Mouse (Mus musculus) forebrain, embryonic 14.5 days (tissue): ENCODE measurements at regions not wholly inside any gene's neighbourhood (a gene's known extent, or its start where the extent isn't known, plus 50 kb on each side); places are given as distances from the start of the nearest gene placed in this dataset.

ENCODE experiments used
- ATAC-seq: fragments of 200-750 bp; cut with Nextera tagmentation; 2 replicates; pipeline ENCODE4 v1.8.0; 2017; ENCODE audit warnings: mild to moderate bottlenecking, moderate library complexity
- DNase-seq: peaks from one replicate; pipeline ENCODE4 v3.0.0-alpha.2; 2015; ENCODE audit warnings: low spot score
- H3K27ac ChIP-seq: fragments of 300-500 bp; sonication (generic); 2 replicates; pipeline ENCODE4 v1.5.1; 2014; ENCODE audit warnings: low read depth, mild to moderate bottlenecking, control low read depth, low read length, moderate library complexity
- H3K27me3 ChIP-seq: fragments of 300-500 bp; sonication (generic); replicated peaks from 2 replicates; pipeline ENCODE4 v1.6.1; 2014; ENCODE audit warnings: low read length, control low read depth, mixed read lengths; ENCODE audit not compliant: control insufficient read depth, insufficient read depth
- H3K36me3 ChIP-seq: fragments of 300-500 bp; sonication (generic); 2 replicates; pipeline ENCODE4 v1.6.1; 2014; ENCODE audit warnings: low read length, control low read depth; ENCODE audit not compliant: control insufficient read depth, insufficient read depth
- H3K4me1 ChIP-seq: fragments of 300-500 bp; sonication (generic); 2 replicates; pipeline ENCODE4 v1.6.1; 2014; ENCODE audit warnings: antibody characterized with exemption, low read length, control low read depth; ENCODE audit not compliant: control insufficient read depth, insufficient read depth
- H3K4me2 ChIP-seq: fragments of 300-500 bp; sonication (generic); 2 replicates; pipeline ENCODE4 v1.6.1; 2014; ENCODE audit warnings: mild to moderate bottlenecking, control low read depth, low read length
- H3K4me3 ChIP-seq: fragments of 300-500 bp; sonication (generic); 2 replicates; pipeline ENCODE4 v1.5.1; 2014; ENCODE audit warnings: low read depth, low read length, control low read depth
- H3K9ac ChIP-seq: fragments of 300-500 bp; sonication (generic); 2 replicates; pipeline ENCODE4 v1.6.1; 2014; ENCODE audit warnings: mild to moderate bottlenecking, low read length, control low read depth, moderate library complexity
- H3K9me3 ChIP-seq: fragments of 300-500 bp; sonication (generic); replicated peaks from 2 replicates; pipeline ENCODE4 v1.6.1; 2016; ENCODE audit warnings: low read length, control low read depth, mixed read lengths; ENCODE audit not compliant: control insufficient read depth
- WGBS: fragments of 180-500 bp; shearing (Covaris S2); extraction: QIAGEN DNeasy Blood & Tissue Kit; methylation state at CpG from one replicate; pipeline ENCODE4 v1.1.7; 2014; 5-methylcytosine and 5-hydroxymethylcytosine counted together

DNA sequence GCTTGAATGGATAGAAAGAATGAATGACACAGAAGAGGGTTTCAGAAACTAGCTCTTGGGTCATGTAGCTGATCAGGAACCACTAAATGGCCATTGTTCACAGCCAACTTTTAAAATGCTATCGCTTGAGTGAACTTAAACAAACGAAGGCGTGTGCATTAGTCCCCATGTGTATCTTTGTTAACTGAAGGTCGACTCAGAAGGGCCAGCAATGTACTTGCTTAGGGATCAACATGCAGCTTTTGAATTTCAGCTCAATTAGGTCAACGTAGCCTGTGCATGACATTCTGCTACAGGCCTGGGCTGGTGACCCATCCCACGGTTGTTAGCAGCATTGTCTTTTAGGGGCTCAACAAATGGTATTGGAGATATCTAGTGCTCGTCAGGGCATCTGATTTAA lies 127.1 kb upstream of the Pik3r1 start:
- H3K9ac ChIP-seq = no peak overlapping the region
- DNase-seq = no peak
- WGBS = 53% methylated on average over 7 of the region's 7 CpGs
- H3K36me3 ChIP-seq = no peaks in the 10 kb centered on the region
- H3K27ac ChIP-seq = no peak overlapping the region
- ATAC-seq = no peak
- no peaks in the 10 kb centered on the region for H3K27me3 ChIP-seq
- no peak overlapping the region for H3K4me3 ChIP-seq
- no peaks in the 10 kb centered on the region for H3K9me3 ChIP-seq
- H3K4me1 ChIP-seq = no peaks in the 10 kb centered on the region
- no peak overlapping the region for H3K4me2 ChIP-seq

DNA sequence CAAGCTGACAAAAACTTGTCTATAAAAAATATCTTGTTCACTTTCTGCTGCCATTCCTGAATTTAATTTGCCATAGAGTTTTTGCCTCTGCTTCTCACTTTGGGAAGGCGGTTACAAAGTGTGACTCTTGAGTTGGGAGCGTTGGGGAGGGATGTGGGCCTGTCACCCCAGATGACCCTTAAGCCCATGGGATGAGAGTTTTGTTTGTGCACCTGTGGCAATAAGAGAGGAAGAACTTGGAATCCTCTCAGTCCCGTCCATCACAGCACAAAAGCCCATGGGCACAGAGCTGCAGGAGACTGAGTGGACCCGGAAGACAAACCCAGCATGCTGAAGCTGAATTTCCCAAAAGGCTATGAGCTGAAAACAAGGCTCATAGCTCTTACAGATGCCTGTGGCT lies 127.7 kb upstream of the Pik3r1 start:
- Histone ChIP-seq H3K27me3 (no peaks in the 10 kb centered on the region), H3K9me3 (no peaks in the 10 kb centered on the region), H3K27ac (no peak overlapping the region), H3K4me1 (no peaks in the 10 kb centered on the region), H3K9ac (no peak overlapping the region), H3K36me3 (no peaks in the 10 kb centered on the region), H3K4me2 (no peak overlapping the region), H3K4me3 (no peak overlapping the region)
- DNase-seq (no peak), ATAC-seq (no peak)
- 72% methylated on average over 4 of the region's 4 CpGs for WGBS

DNA sequence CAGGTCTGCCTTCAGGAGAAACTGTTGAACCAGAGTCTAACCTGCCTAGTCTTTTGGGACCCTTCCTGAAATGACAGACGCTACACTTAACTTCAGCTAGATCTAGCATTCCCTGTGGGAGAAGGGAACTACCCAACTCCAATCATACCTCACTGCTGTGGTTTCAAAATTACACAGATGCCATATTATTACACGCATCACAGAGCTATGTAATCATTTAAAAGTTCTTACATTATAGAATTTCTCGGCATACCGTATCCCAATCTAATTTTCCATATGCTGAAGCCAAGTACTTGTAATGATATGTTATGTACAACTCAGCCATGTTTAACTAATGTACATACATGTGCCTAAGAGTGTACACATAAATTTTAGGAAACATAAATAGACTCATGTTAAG lies 128.9 kb upstream of the Pik3r1 start:
- Histone ChIP-seq H3K27ac (no peak overlapping the region), H3K27me3 (no peaks in the 10 kb centered on the region), H3K4me1 (no peaks in the 10 kb centered on the region), H3K9me3 (no peaks in the 10 kb centered on the region), H3K36me3 (no peaks in the 10 kb centered on the region), H3K4me2 (no peak overlapping the region), H3K9ac (no peak overlapping the region), H3K4me3 (no peak overlapping the region)
- WGBS = 91% methylated on average over 4 of the region's 4 CpGs
- ATAC-seq (no peak), DNase-seq (no peak)

DNA sequence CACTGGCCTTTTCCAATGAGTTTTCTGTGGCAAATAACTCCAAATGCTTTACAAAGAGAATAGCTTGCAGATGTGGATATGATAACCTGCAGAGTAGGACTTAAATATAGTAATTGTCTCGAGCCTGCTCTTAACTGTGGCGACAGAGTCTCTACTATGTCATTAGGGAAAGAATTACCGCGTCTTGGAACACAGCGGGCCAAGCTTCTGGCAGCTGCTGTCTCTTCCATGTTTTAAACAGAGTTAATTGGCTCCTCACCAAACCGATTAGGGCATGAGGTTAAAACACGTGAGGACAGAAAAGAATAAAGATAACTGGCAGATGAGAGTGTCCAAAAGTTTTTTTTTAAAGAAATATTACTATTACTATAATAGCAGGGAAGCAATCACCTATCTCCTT lies 134.2 kb upstream of the Pik3r1 start:
- no peak overlapping the region for H3K9ac ChIP-seq
- H3K9me3 ChIP-seq = no peaks in the 10 kb centered on the region
- no peaks in the 10 kb centered on the region for H3K36me3 ChIP-seq
- H3K4me2 ChIP-seq = no peak overlapping the region
- peak; percentile 39 for DNase-seq
- H3K27me3 ChIP-seq = no peaks in the 10 kb centered on the region
- H3K27ac ChIP-seq = no peak overlapping the region
- ATAC-seq = 0 out of 2 replicates have a peak, but pooled peaks have one; percentile 13
- peaks cover 3% of the 10 kb centered on the region; the same call in 1 of the 2 replicates for H3K4me1 ChIP-seq
- H3K4me3 ChIP-seq = no peak overlapping the region
- 47% methylated on average over 7 of the region's 7 CpGs for WGBS

GRCm38 (mm10) chr13:101905909-101906676 lies 138.1 kb upstream of the Pik3r1 start:
- Histone ChIP-seq H3K4me1 (peaks cover 3% of the 10 kb centered on the region; the same call in 1 of the 2 replicates), H3K4me3 (no peak overlapping the region), H3K4me2 (no peak overlapping the region), H3K36me3 (no peaks in the 10 kb centered on the region), H3K27me3 (no peaks in the 10 kb centered on the region), H3K9ac (no peak overlapping the region), H3K27ac (no peak overlapping the region), H3K9me3 (no peaks in the 10 kb centered on the region)
- ATAC-seq (peak; percentile 84), DNase-seq (peak; percentile 87)
- WGBS = 60% methylated on average over 7 of the region's 7 CpGs

- H3K9me3 ChIP-seq = no peaks in the 10 kb centered on the region
- DNase-seq (peak; percentile 37), ATAC-seq (no peak)
- WGBS = 83% methylated on average over 5 of the region's 5 CpGs
- H3K36me3 ChIP-seq = no peaks in the 10 kb centered on the region
- peaks cover 3% of the 10 kb centered on the region; the same call in 1 of the 2 replicates for H3K4me1 ChIP-seq
- H3K4me3 ChIP-seq = no peak overlapping the region
- H3K4me2 ChIP-seq = no peak overlapping the region
- no peak overlapping the region for H3K27ac ChIP-seq
- no peaks in the 10 kb centered on the region for H3K27me3 ChIP-seq
- no peak overlapping the region for H3K9ac ChIP-seq
Observed at GRCm38 (mm10) chr13:101909026-101909425, 141.0 kb upstream of the Pik3r1 start.

GRCm38 (mm10) chr13:101910687-101911086 lies 142.7 kb upstream of the Pik3r1 start:
- no peaks in the 10 kb centered on the region for H3K9me3 ChIP-seq
- 89% methylated on average over 5 of the region's 5 CpGs for WGBS

DNA sequence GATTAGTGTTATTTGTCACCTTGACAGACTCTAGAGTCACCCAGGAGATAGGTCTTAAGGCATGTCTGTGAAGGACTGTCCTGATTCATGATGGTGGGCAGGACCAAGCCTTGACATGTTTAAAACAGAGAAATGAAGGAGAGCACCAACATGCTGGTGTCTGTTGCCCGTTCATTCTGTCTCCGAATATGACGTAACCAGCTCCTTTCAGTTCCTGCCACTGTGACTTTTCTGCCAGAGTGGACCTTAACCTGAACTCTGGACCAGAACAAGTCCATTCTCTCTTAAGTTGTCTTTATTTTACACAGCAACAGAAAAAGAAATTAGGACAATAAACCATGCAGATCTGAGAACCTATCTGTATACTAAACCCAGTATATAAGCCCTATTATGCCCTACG lies 146.1 kb upstream of the Pik3r1 start:
- 89% methylated on average over 4 of the region's 4 CpGs for WGBS
- no peaks in the 10 kb centered on the region for H3K9me3 ChIP-seq
- DNase-seq = no peak
- no peak for ATAC-seq
- H3K36me3 ChIP-seq = no peaks in the 10 kb centered on the region
- no peaks in the 10 kb centered on the region for H3K27me3 ChIP-seq
- no peak overlapping the region for H3K27ac ChIP-seq
- H3K9ac ChIP-seq = no peak overlapping the region
- no peak overlapping the region for H3K4me3 ChIP-seq
- H3K4me2 ChIP-seq = no peak overlapping the region
- peaks cover 4% of the 10 kb centered on the region for H3K4me1 ChIP-seq

More at GRCm38 (mm10) chr13:101910687-101911086, 142.7 kb upstream of the Pik3r1 start:
- Histone ChIP-seq H3K4me1 (peaks cover 7% of the 10 kb centered on the region), H3K4me2 (no peak overlapping the region), H3K27ac (no peak overlapping the region), H3K36me3 (no peaks in the 10 kb centered on the region), H3K9ac (no peak overlapping the region), H3K4me3 (no peak overlapping the region), H3K27me3 (no peaks in the 10 kb centered on the region)
- no peak for ATAC-seq
- DNase-seq = no peak

GRCm38 (mm10) chr13:101914691-101915541 lies 146.9 kb upstream of the Pik3r1 start:
- WGBS = 41% methylated on average over 5 of the region's 5 CpGs
- Histone ChIP-seq H3K4me3 (no peak overlapping the region), H3K27ac (no peak overlapping the region), H3K4me2 (no peak overlapping the region), H3K36me3 (no peaks in the 10 kb centered on the region), H3K27me3 (no peaks in the 10 kb centered on the region), H3K9me3 (no peaks in the 10 kb centered on the region), H3K4me1 (peaks cover 4% of the 10 kb centered on the region), H3K9ac (no peak overlapping the region)
- ATAC-seq (peak; percentile 44; the same call in 1 of the 2 replicates), DNase-seq (peak; percentile 76)
